Mouse (Mus musculus) stomach, postnatal 0 days (tissue): ENCODE measurements around the gene Slit3.

Experiments
- CTCF ChIP-seq: IDR thresholded peaks from 2 replicates; pipeline ENCODE4 v1.5.1; 2016; ENCODE audit warnings: antibody characterized with exemption, low read depth, mild to moderate bottlenecking, moderate library complexity
- EP300 ChIP-seq: optimal IDR thresholded peaks from 2 replicates; pipeline ENCODE3; 2016; ENCODE audit warnings: antibody characterized with exemption

DNA sequence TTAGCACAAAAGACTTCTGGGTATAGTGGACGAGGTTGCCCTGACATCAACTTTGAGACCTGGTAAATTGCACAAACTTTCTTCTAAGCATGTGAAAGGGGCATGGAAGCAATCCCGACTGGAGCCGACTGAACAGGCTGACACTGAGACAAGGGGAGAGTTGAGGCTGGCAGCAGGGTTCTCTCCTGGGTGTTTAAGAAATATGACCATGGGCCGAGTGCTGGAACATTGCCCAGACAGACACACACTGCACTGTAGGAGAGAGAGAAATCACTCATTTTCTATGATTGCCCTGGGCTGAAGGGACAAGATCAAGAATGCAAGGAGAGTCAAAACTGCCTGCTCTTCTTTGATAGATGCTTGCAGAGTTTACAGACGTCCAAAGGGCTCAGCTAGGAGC, 608.2 kb downstream of the Slit3 start:
- no peak for TF ChIP-seq EP300
- TF ChIP-seq CTCF = no peak
